Mouse (Mus musculus) spleen, adult 2 months (tissue): ENCODE data around the gene Spdl1.

Experiments used
- CTCF ChIP-seq: fragments of 200-500 bp; IDR thresholded peaks from 2 replicates; pipeline ENCODE4 v1.5.1; 2011; ENCODE audit warnings: mild to moderate bottlenecking, inconsistent platforms; ENCODE audit not compliant: insufficient read depth, insufficient read length, insufficient replicate concordance; ENCODE audit errors: extremely low read depth
- POLR2A ChIP-seq: fragments of 200-500 bp; IDR thresholded peaks from 2 replicates; pipeline ENCODE4 v1.6.1; 2011; ENCODE audit warnings: low read depth, low read length, inconsistent platforms

- TF ChIP-seq CTCF (no peak), POLR2A (no peak)
Observed at GRCm38 (mm10) chr11:34868626-34869025, 35.2 kb upstream of the Spdl1 start.
